Mouse (Mus musculus): ENCODE data around the gene Atg7.

- TF ChIP-seq POLR2A (IDR thresholded peaks at IDR 0.05; ENCODE audit: insufficient read depth, low read depth, low read length) (no peak), CTCF (IDR thresholded peaks at IDR 0.05; ENCODE audit: insufficient read depth, low read depth, low read length) (no peak)
Measured at GRCm38 (mm10) chr6:114787606-114788005, 144.7 kb downstream of the Atg7 start.

Measured in olfactory bulb, adult 2 months (tissue).